Mouse (Mus musculus): Measurements from ENCODE around the gene Cypt1. TPM values are rescaled to one million over a fixed set of nuclear protein-coding genes. Genes with fewer than 3 reads are reported as not detected.

Cypt1 gene
- polyA plus RNA-seq (2015; fragmentation: Nextera tagmentation; extraction: Ambion mirVana), result not detected in 2 replicates

- DNase-seq (ENCODE audit: low spot score), result no peak
These were observed at the start of gene Cypt1 for GRCm38 (mm10) chrX:16522569-16522968. TSS of gene Cypt1 (plus strand) at chrX:16522869.

GRCm38 (mm10) chrX:16546806-16547205 is 24.1 kb downstream of the Cypt1 start:
- no peak for DNase-seq (ENCODE audit: low spot score)

- DNase-seq (ENCODE audit: low spot score), result no peak
These were observed 34.4 kb downstream of the Cypt1 start for GRCm38 (mm10) chrX:16557061-16557460.

GRCm38 (mm10) chrX:16558501-16558900 is 35.8 kb downstream of the Cypt1 start:
- DNase-seq (ENCODE audit: low spot score), result no peak

Other genes with a start within 250 kb of the Cypt1 start
- gene Maoa, start 96.8 kb downstream of the Cypt1 start, polyA plus RNA-seq (2015; fragmentation: Nextera tagmentation; extraction: Ambion mirVana), result 4.6 TPM in 2 replicates

Data from thymus, postnatal 0 days (tissue).